Mouse (Mus musculus) MEL (cell line): Measurements from ENCODE around the gene Fbxl16. TPM values are rescaled to one million over a fixed set of nuclear protein-coding genes. Genes with fewer than 3 reads are reported as not detected.

Source experiments
- DNase-seq: peaks from one replicate; pipeline ENCODE4 v3.0.0; 2011; ENCODE audit warnings: low read depth, low spot score
- H3K27ac ChIP-seq: 2 replicates; pipeline ENCODE4 v1.5.1; 2012; ENCODE audit warnings: low read depth, mild to moderate bottlenecking, control low read depth, low read length, moderate library complexity; ENCODE audit not compliant: control insufficient read depth
- H3K27me3 ChIP-seq, 2 experiments: fragments of 150-350 bp in 1 of 2; sonication (generic) in 1 of 2; 2 replicates each; pipeline ENCODE4 v1.6.1; 2012; ENCODE audit warnings: low read length in 2 of 2, mild to moderate bottlenecking in 2 of 2, improper control_type of control experiment in 1 of 2, moderate library complexity in 1 of 2; ENCODE audit not compliant: insufficient read depth in 2 of 2, control insufficient read depth in 1 of 2
- H3K36me3 ChIP-seq, 2 experiments: 2 replicates each; pipeline ENCODE4 v1.6.1; 2012 to 2014; ENCODE audit warnings: low read length in 2 of 2, improper control_type of control experiment in 1 of 2, inconsistent platforms in 1 of 2, mild to moderate bottlenecking in 1 of 2; ENCODE audit not compliant: insufficient read depth in 2 of 2, control insufficient read depth in 1 of 2
- H3K4me1 ChIP-seq, 2 experiments: fragments of 150-350 bp in 1 of 2; sonication (generic) in 1 of 2; 2 replicates each; pipeline ENCODE4 v1.6.1; 2012; ENCODE audit warnings: low read length in 2 of 2, improper control_type of control experiment in 1 of 2, mild to moderate bottlenecking in 1 of 2; ENCODE audit not compliant: insufficient read depth in 2 of 2, control insufficient read depth in 1 of 2
- H3K4me3 ChIP-seq, 2 experiments: fragments of 150-350 bp in 1 of 2; sonication (generic) in 1 of 2; 2 replicates each; pipeline ENCODE4 v1.5.1; 2012; ENCODE audit warnings: low read depth in 2 of 2, low read length in 2 of 2, mild to moderate bottlenecking in 2 of 2, moderate library complexity in 2 of 2, control low read depth in 1 of 2, improper control_type of control experiment in 1 of 2; ENCODE audit not compliant: control insufficient read depth in 1 of 2, insufficient read depth in 1 of 2
- H3K79me2 ChIP-seq: 2 replicates; pipeline ENCODE4 v1.6.1; 2012; ENCODE audit warnings: mild to moderate bottlenecking, low read length, moderate library complexity; ENCODE audit not compliant: control insufficient read depth, poor library complexity, insufficient read depth
- H3K9ac ChIP-seq: 2 replicates; pipeline ENCODE4 v1.6.1; 2012; ENCODE audit warnings: low read depth, mild to moderate bottlenecking, control low read depth, low read length, moderate library complexity; ENCODE audit not compliant: control insufficient read depth, poor library complexity, severe bottlenecking
- H3K9me3 ChIP-seq: fragments of 150-350 bp; sonication (generic); replicated peaks from 2 replicates; pipeline ENCODE4 v1.6.1; 2012; ENCODE audit warnings: mild to moderate bottlenecking, low read length, improper control_type of control experiment, moderate library complexity; ENCODE audit not compliant: insufficient read depth
- CHD1 ChIP-seq: IDR thresholded peaks from 2 replicates; pipeline ENCODE4 v1.6.1; 2012; ENCODE audit warnings: low read depth, mild to moderate bottlenecking, inconsistent platforms, low read length, improper control_type of control experiment
- CHD2 ChIP-seq: IDR thresholded peaks from 2 replicates; pipeline ENCODE4 v1.6.1; 2011; ENCODE audit warnings: low read length, improper control_type of control experiment
- E2F4 ChIP-seq: IDR thresholded peaks from 2 replicates; pipeline ENCODE4 v1.6.1; 2011; ENCODE audit warnings: low read depth, low read length, improper control_type of control experiment, borderline replicate concordance
- ELF1 ChIP-seq: IDR thresholded peaks from 2 replicates; pipeline ENCODE4 v1.6.1; 2014; ENCODE audit warnings: low read depth, mild to moderate bottlenecking, inconsistent platforms, low read length, improper control_type of control experiment, moderate library complexity
- ETS1 ChIP-seq: IDR thresholded peaks from 2 replicates; pipeline ENCODE4 v1.6.1; 2012; ENCODE audit warnings: low read depth, mild to moderate bottlenecking, inconsistent platforms, low read length, improper control_type of control experiment, moderate library complexity
- GATA1 ChIP-seq: IDR thresholded peaks from 2 replicates; pipeline ENCODE4 v1.6.1; 2011; ENCODE audit warnings: low read depth, low read length, improper control_type of control experiment
- MAFK ChIP-seq: IDR thresholded peaks from 2 replicates; pipeline ENCODE4 v1.6.1; 2011; ENCODE audit warnings: low read depth, mild to moderate bottlenecking, low read length, improper control_type of control experiment, borderline replicate concordance
- MEF2A ChIP-seq: IDR thresholded peaks from 2 replicates; pipeline ENCODE4 v1.6.1; 2014; ENCODE audit warnings: low read depth, mild to moderate bottlenecking, inconsistent platforms, low read length, improper control_type of control experiment; ENCODE audit not compliant: poor library complexity, insufficient replicate concordance, severe bottlenecking; ENCODE audit errors: extremely low read depth
- MXI1 ChIP-seq: IDR thresholded peaks from 2 replicates; pipeline ENCODE4 v1.6.1; 2011; ENCODE audit warnings: mild to moderate bottlenecking, low read depth, low read length, improper control_type of control experiment
- POLR2A ChIP-seq, 2 experiments: IDR thresholded peaks; 2 replicates each; pipeline ENCODE4 v1.6.1; 2011 to 2012; ENCODE audit warnings: low read length in 2 of 2, mild to moderate bottlenecking in 2 of 2, control low read depth in 1 of 2, improper control_type of control experiment in 1 of 2, low read depth in 1 of 2, moderate library complexity in 1 of 2; ENCODE audit not compliant: control insufficient read depth in 1 of 2, insufficient read depth in 1 of 2, poor library complexity in 1 of 2
- RAD21 ChIP-seq: IDR thresholded peaks from 2 replicates; pipeline ENCODE4 v1.6.1; 2011; ENCODE audit warnings: mild to moderate bottlenecking, low read depth, low read length, improper control_type of control experiment
- RCOR1 ChIP-seq: IDR thresholded peaks from 2 replicates; pipeline ENCODE4 v1.6.1; 2012; ENCODE audit warnings: low read depth, mild to moderate bottlenecking, inconsistent platforms, low read length, improper control_type of control experiment
- TAL1 ChIP-seq: IDR thresholded peaks from 2 replicates; pipeline ENCODE4 v1.6.1; 2012; ENCODE audit warnings: mild to moderate bottlenecking, inconsistent platforms, low read length, moderate library complexity, mixed read lengths
- TCF12 ChIP-seq: IDR thresholded peaks from 2 replicates; pipeline ENCODE4 v1.6.1; 2014; ENCODE audit warnings: low read depth, mild to moderate bottlenecking, inconsistent platforms, low read length, improper control_type of control experiment, moderate library complexity
- UBTF ChIP-seq: IDR thresholded peaks from 2 replicates; pipeline ENCODE4 v1.6.1; 2012; ENCODE audit warnings: low read depth, mild to moderate bottlenecking, inconsistent platforms, low read length, improper control_type of control experiment, moderate library complexity, borderline replicate concordance; ENCODE audit not compliant: insufficient read depth
- USF1 ChIP-seq: IDR thresholded peaks from 2 replicates; pipeline ENCODE4 v1.6.1; 2014; ENCODE audit warnings: low read depth, mild to moderate bottlenecking, inconsistent platforms, low read length, improper control_type of control experiment, moderate library complexity
- USF2 ChIP-seq, 2 experiments: IDR thresholded peaks; 2 replicates each; pipeline ENCODE4 v1.6.1; 2011 to 2012; ENCODE audit warnings: improper control_type of control experiment in 2 of 2, low read length in 2 of 2, borderline replicate concordance in 1 of 2, inconsistent platforms in 1 of 2, low read depth in 1 of 2, mild to moderate bottlenecking in 1 of 2; ENCODE audit not compliant: insufficient read depth in 1 of 2
- ZC3H11A ChIP-seq: IDR thresholded peaks from 2 replicates; pipeline ENCODE4 v1.6.1; 2012; ENCODE audit warnings: low read depth, mild to moderate bottlenecking, inconsistent platforms, low read length, improper control_type of control experiment
- polyA plus RNA-seq, 2 experiments: library from polyadenylated mRNA; stranded (reverse) in 1 of 2; unstranded in 1 of 2; fragments of >175 nt in 1 of 2; fragments of >200 nt in 1 of 2; gene quantifications; 2 replicates each; pipeline versions ENCODE4 v1.2.1 to v1.2.4; 2012; ENCODE audit warnings: low replicate concordance in 2 of 2, low read depth in 1 of 2; ENCODE audit not compliant: insufficient read length in 2 of 2, insufficient read depth in 1 of 2, missing spikeins in 1 of 2
- total RNA-seq: library from RNA; depleted of rRNA; stranded (reverse); fragments of 300-350 nt; gene quantifications from 2 replicates; pipeline ENCODE4 v1.2.3, GENCODE M21; 2012

Fbxl16 gene
- total and polyA plus RNA-seq, 3 experiments: 0.11 TPM; not detected in 2

DNA sequence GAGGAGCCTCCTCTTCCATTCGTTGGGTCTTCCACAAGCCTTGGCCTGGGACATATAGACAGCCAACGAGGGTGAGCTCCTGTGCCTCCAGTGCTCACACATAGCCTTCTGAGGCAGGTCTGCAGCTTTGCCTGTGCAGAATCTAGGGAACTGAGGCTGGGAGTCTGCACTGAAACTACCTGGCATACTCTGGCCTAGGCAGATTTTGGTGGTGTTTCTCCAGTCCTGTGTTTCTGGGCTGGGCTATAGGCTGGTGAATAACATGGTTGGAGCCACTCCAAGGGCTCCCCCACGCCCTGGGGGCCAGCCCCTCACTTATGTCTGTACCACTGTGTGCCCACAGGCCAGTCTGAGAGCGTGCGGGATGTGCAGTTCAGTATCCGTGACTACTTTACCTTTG is 16.4 kb downstream of the Fbxl16 start:
- no peaks in the 10 kb centered on the region; a peak in 1 of 4 replicates for H3K27me3 ChIP-seq
- no peak for TF ChIP-seq USF1
- TF ChIP-seq E2F4: no peak
- no peak for TF ChIP-seq MEF2A
- TF ChIP-seq TCF12: no peak
- no peak for TF ChIP-seq RAD21
- no peak for TF ChIP-seq CHD1
- TF ChIP-seq, all 39 proteins: peak for 0
- Histone ChIP-seq H3K27ac (no peak overlapping the region), H3K36me3 (peaks cover 0 to 11% of the 10 kb centered on the region in 2 experiments; a peak in 2 of 4 replicates), H3K4me1 (peaks cover 0 to 29% of the 10 kb centered on the region in 2 experiments; a peak in 2 of 4 replicates), H3K9ac (peak overlapping the region; percentile 63), H3K79me2 (peaks cover 38% of the 10 kb centered on the region), H3K4me3 (peak overlapping the region; percentile 73 to 89), H3K9me3 (no peaks in the 10 kb centered on the region)
- DNase-seq: no peak

DNA sequence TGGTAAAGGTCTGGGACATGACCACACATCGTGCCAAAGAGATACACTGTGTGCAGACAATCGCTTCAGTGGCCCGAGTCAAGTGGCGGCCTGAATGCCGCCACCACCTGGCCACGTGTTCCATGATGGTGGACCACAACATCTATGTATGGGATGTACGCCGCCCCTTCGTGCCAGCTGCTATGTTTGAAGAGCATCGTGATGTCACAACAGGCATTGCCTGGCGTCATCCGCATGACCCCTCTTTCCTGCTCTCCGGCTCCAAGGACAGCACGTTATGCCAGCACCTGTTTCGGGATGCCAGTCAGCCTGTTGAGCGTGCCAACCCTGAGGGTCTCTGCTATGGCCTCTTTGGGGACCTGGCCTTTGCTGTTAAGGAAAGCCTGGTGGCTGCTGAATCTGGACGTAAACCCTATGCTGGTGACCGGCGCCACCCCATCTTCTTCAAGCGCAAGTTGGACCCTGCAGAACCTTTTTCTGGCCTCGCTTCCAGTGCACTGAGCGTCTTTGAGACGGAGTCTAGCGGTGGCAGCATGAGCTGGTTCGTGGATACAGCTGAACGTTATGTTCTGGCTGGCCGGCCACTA is 17.2 kb downstream of the Fbxl16 start:
- H3K27me3 ChIP-seq: no peaks in the 10 kb centered on the region
- no peak for DNase-seq
- no peak overlapping the region for H3K9ac ChIP-seq
- TF ChIP-seq MEF2A (no peak), TCF12 (no peak), ETS1 (no peak), RAD21 (no peak), USF2 (IDR thresholded peaks at IDR 0.05; ENCODE audit: borderline replicate concordance in 1 of 2, insufficient read depth in 1 of 2, low read depth in 1 of 2, low read length in 2 of 2) (no peak), GATA1 (no peak), CHD2 (no peak), ZC3H11A (no peak), UBTF (no peak), USF1 (no peak), MAFK (no peak), TAL1 (no peak), RCOR1 (no peak), POLR2A (IDR thresholded peaks at IDR 0.05; ENCODE audit: control insufficient read depth in 1 of 2, insufficient read depth in 1 of 2, low read depth in 1 of 2, low read length in 2 of 2, poor library complexity in 1 of 2) (no peak), MXI1 (no peak), ELF1 (no peak)
- peaks cover 44% of the 10 kb centered on the region for H3K79me2 ChIP-seq
- H3K4me1 ChIP-seq: peaks cover 0 to 33% of the 10 kb centered on the region in 2 experiments; a peak in 2 of 4 replicates
- H3K36me3 ChIP-seq: peaks cover 0 to 12% of the 10 kb centered on the region in 2 experiments; a peak in 2 of 4 replicates
- H3K4me3 ChIP-seq: no peak overlapping the region
- H3K27ac ChIP-seq: no peak overlapping the region
- no peaks in the 10 kb centered on the region for H3K9me3 ChIP-seq
